7 mouse cellular contexts compared by ENCODE assay signal in the genomic region with DNA sequence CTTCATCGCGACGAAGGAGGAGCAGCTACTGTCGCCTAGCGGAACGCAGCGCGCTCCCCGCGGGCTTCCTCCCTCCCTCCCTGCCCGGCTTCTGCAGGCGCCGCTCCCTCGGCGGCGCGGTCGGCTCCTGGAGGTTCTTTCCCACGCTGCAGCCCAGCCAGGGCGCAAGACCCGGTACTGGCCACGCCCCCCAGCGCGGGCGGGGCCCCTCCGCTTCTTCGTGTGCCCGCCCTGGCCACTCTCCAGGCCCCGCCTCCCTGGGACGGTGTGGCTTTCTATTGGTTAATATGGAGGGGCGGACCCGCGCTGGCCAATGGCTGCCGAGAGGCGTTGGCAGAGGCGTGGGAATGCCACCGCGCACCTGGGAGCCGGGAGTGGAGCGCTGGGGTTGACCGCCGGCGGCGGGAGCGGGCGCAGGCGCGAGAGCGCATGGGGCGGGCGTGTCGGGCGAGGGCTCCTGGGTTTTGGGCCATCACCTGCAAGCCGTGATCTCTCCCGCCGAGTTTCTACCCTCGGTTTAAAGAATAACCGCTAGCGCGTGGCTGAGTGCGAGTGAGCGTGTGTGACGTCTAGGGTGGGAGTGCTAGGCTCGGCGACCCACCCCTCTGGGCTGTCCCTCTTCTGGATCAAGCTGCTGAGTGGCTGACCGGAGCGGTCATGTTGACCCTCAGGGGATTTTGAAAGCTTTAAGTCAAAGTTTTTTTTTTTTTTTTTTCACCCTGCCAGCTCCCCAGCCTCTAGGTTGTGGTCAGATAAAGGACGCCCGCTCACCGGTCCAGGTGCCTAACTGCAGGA. TPM values are rescaled to one million over a fixed set of nuclear protein-coding genes. Genes with fewer than 3 reads are reported as not detected.
DNase-seq lines count a peak whose midpoint lies in the region; ATAC-seq and TF ChIP-seq lines count a peak whose summit lies in the region.

Gene Hey2, minus strand, starts transcription at position 159 of the 795 bp plus-strand sequence.

- no peaks in the 10 kb centered on the region; the same call in 1 of the 2 replicates for H3K4me1 ChIP-seq in bone marrow, adult 2 months (ENCODE audit: control insufficient read depth, insufficient read depth, low read length)
- peaks cover 20% of the 10 kb centered on the region for H3K4me1 ChIP-seq in embryonic facial prominence, embryonic 14.5 days (ENCODE audit: control insufficient read depth, insufficient read depth, low read length)
- peaks cover 6% of the 10 kb centered on the region; the same call in 1 of the 2 replicates for H3K4me1 ChIP-seq in kidney, adult 2 months (ENCODE audit: control insufficient read depth, insufficient read depth, low read length)
- H3K4me1 ChIP-seq in limb, embryonic 11.5 days (ENCODE audit: control insufficient read depth, insufficient read depth, low read length) = peaks cover 6% of the 10 kb centered on the region
- H3K4me1 ChIP-seq in midbrain, embryonic 13.5 days (replicated peaks) = peaks cover 29% of the 10 kb centered on the region
- peaks cover 6% of the 10 kb centered on the region for H3K4me1 ChIP-seq in small intestine, adult 2 months (ENCODE audit: control insufficient read depth, insufficient read depth, insufficient read length, low read length)

- under 1% methylated on average over 70 of the region's 70 CpGs for WGBS in bone marrow, adult 2 months
- WGBS in embryonic facial prominence, embryonic 14.5 days = under 1% methylated on average over 56 of the region's 70 CpGs
- under 1% methylated on average over 70 of the region's 70 CpGs for WGBS in kidney, adult 2 months
- under 1% methylated on average over 69 of the region's 70 CpGs for WGBS in limb, embryonic 11.5 days
- WGBS in midbrain, embryonic 13.5 days = under 1% methylated on average over 69 of the region's 70 CpGs
- under 1% methylated on average over 69 of the region's 70 CpGs for WGBS in small intestine, adult 2 months

- peak; percentile 98 for DNase-seq in embryonic facial prominence, embryonic 14.5 days (ENCODE audit: low spot score)
- DNase-seq in heart, adult 18-20 months = peak; percentile 98 to 99
- DNase-seq in kidney, adult 2 months = peak; percentile 99
- peak; percentile 99 for DNase-seq in limb, embryonic 11.5 days (ENCODE audit: low spot score)

- H3K9ac ChIP-seq in embryonic facial prominence, embryonic 14.5 days (ENCODE audit: low read depth, low read length) = peak within 1 kb of the TSS; percentile 55
- H3K9ac ChIP-seq in limb, embryonic 11.5 days (ENCODE audit: low read length) = no peak within 1 kb of the TSS; the same call in 1 of the 2 replicates
- H3K9ac ChIP-seq in midbrain, embryonic 13.5 days (replicated peaks) = peak within 1 kb of the TSS; percentile 61

- peaks cover 56% of the 10 kb centered on the region for H3K27me3 ChIP-seq in embryonic facial prominence, embryonic 14.5 days (replicated peaks; ENCODE audit: control insufficient read depth, insufficient read depth, low read length)
- peaks cover 2% of the 10 kb centered on the region for H3K27me3 ChIP-seq in kidney, adult 2 months (replicated peaks; ENCODE audit: control insufficient read depth, insufficient read depth, low read length)
- peaks cover 12% of the 10 kb centered on the region for H3K27me3 ChIP-seq in limb, embryonic 11.5 days (ENCODE audit: control insufficient read depth, insufficient read depth, low read length)
- H3K27me3 ChIP-seq in midbrain, embryonic 13.5 days = peaks cover 70% of the 10 kb centered on the region
- peaks cover 35% of the 10 kb centered on the region for H3K27me3 ChIP-seq in small intestine, adult 2 months (ENCODE audit: control insufficient read depth, insufficient read depth, low read length)

- no peak for TF ChIP-seq CTCF in bone marrow, adult 2 months (IDR thresholded peaks at IDR 0.05; ENCODE audit: control insufficient read depth, insufficient read depth, low read length)
- TF ChIP-seq CTCF in kidney, adult 2 months (conservative IDR thresholded peaks at IDR 0.05; ENCODE audit: insufficient read depth, insufficient read length, low read depth, low read length) = no peak
- no peak for TF ChIP-seq CTCF in small intestine, adult 2 months (IDR thresholded peaks at IDR 0.05; ENCODE audit: extremely low read depth, insufficient read length, insufficient replicate concordance, low read depth, low read length)

- H3K4me3 ChIP-seq in bone marrow, adult 2 months (replicated peaks; ENCODE audit: control insufficient read depth, low read depth, low read length) = peak within 1 kb of the TSS; percentile 48
- peak within 1 kb of the TSS; percentile 51 for H3K4me3 ChIP-seq in embryonic facial prominence, embryonic 14.5 days (ENCODE audit: low read depth, low read length)
- H3K4me3 ChIP-seq in kidney, adult 2 months (ENCODE audit: insufficient read depth, low read depth, low read length) = peak within 1 kb of the TSS; percentile 85
- peak within 1 kb of the TSS; percentile 54 for H3K4me3 ChIP-seq in limb, embryonic 11.5 days (ENCODE audit: low read depth, low read length)
- peak within 1 kb of the TSS; percentile 52 for H3K4me3 ChIP-seq in midbrain, embryonic 13.5 days (replicated peaks)
- peak within 1 kb of the TSS; percentile 71 for H3K4me3 ChIP-seq in small intestine, adult 2 months (ENCODE audit: low read depth, low read length)

- peak; percentile 99 for ATAC-seq in embryonic facial prominence, embryonic 14.5 days (ENCODE audit: low read depth)
- peak; percentile 100 for ATAC-seq in limb, embryonic 11.5 days (ENCODE audit: insufficient number of reproducible peaks, low FRiP score, low TSS enrichment, low read depth)
- peak; percentile 99 for ATAC-seq in midbrain, embryonic 13.5 days

- peak within 1 kb of the TSS; percentile 90 for H3K4me2 ChIP-seq in embryonic facial prominence, embryonic 14.5 days (ENCODE audit: low read depth, low read length)
- H3K4me2 ChIP-seq in limb, embryonic 11.5 days (ENCODE audit: low read depth, severe bottlenecking) = peak within 1 kb of the TSS; percentile 89
- H3K4me2 ChIP-seq in midbrain, embryonic 13.5 days (replicated peaks) = peak within 1 kb of the TSS; percentile 85

- TF ChIP-seq POLR2A in bone marrow, adult 2 months (IDR thresholded peaks at IDR 0.05; ENCODE audit: borderline replicate concordance, control insufficient read depth, low read depth, low read length) = no peak
- peak; percentile 5 for TF ChIP-seq POLR2A in kidney, adult 2 months (IDR thresholded peaks at IDR 0.05; ENCODE audit: low read depth, low read length)
- TF ChIP-seq POLR2A in small intestine, adult 2 months (IDR thresholded peaks at IDR 0.05; ENCODE audit: low read depth, low read length) = no peak

- H3K27ac ChIP-seq in bone marrow, adult 2 months (ENCODE audit: control insufficient read depth, insufficient read depth, low read depth, low read length, poor library complexity) = no peak within 1 kb of the TSS
- H3K27ac ChIP-seq in embryonic facial prominence, embryonic 14.5 days (replicated peaks; ENCODE audit: low read depth, low read length) = peak within 1 kb of the TSS; percentile 46; the same call in 1 of the 2 replicates
- H3K27ac ChIP-seq in kidney, adult 2 months (ENCODE audit: insufficient read depth, low read depth, low read length) = peak within 1 kb of the TSS; percentile 18; the same call in 1 of the 2 replicates
- no peak within 1 kb of the TSS for H3K27ac ChIP-seq in limb, embryonic 11.5 days (replicated peaks; ENCODE audit: low read depth, low read length)
- no peak within 1 kb of the TSS for H3K27ac ChIP-seq in midbrain, embryonic 13.5 days
- H3K27ac ChIP-seq in small intestine, adult 2 months (ENCODE audit: insufficient read depth, low read depth, low read length) = no peak within 1 kb of the TSS

- no peaks in the 10 kb centered on the region for H3K36me3 ChIP-seq in embryonic facial prominence, embryonic 14.5 days (ENCODE audit: control insufficient read depth, insufficient read depth, low read length)
- no peaks in the 10 kb centered on the region for H3K36me3 ChIP-seq in kidney, adult 2 months (ENCODE audit: control insufficient read depth, insufficient read depth, low read length)
- no peaks in the 10 kb centered on the region for H3K36me3 ChIP-seq in limb, embryonic 11.5 days (ENCODE audit: control insufficient read depth, insufficient read depth, low read length)
- no peaks in the 10 kb centered on the region for H3K36me3 ChIP-seq in midbrain, embryonic 13.5 days
- no peaks in the 10 kb centered on the region for H3K36me3 ChIP-seq in small intestine, adult 2 months (ENCODE audit: control insufficient read depth, insufficient read depth, low read length)

- no peaks in the 10 kb centered on the region for H3K9me3 ChIP-seq in embryonic facial prominence, embryonic 14.5 days (ENCODE audit: control insufficient read depth, low read length)
- H3K9me3 ChIP-seq in limb, embryonic 11.5 days (ENCODE audit: control insufficient read depth, low read length) = no peaks in the 10 kb centered on the region
- no peaks in the 10 kb centered on the region for H3K9me3 ChIP-seq in midbrain, embryonic 13.5 days

RNA-seq across cellular contexts. Expression of gene Hey2, which starts in this region (rescaled TPM):
- 0.50 and 0.77 TPM in 2 replicates for polyA plus RNA-seq in bone marrow, adult 2 months (2011; ENCODE audit: insufficient read depth, insufficient read length, low replicate concordance, missing spikeins)
- 4.6 and 5.4 TPM in 2 replicates for polyA plus RNA-seq in embryonic facial prominence, embryonic 14.5 days (2014; fragmentation: Nextera tagmentation; extraction: Ambion mirVana)
- total RNA-seq in heart, adult 18-20 months (2021) = 1 to 10 TPM; 4.3 to 4.4 TPM
- polyA plus RNA-seq in kidney, adult 2 months (2012; rRNA removed) = 2.9 and 3.6 TPM in 2 replicates
- 1.1 and 1.8 TPM in 2 replicates for polyA plus RNA-seq in limb, embryonic 11.5 days (2014; fragmentation: Nextera tagmentation; extraction: Ambion mirVana)
- polyA plus RNA-seq in midbrain, embryonic 13.5 days (2015; fragmentation: Nextera tagmentation; extraction: Ambion mirVana) = 3.3 and 3.6 TPM in 2 replicates
- 1.5 and 1.6 TPM in 2 replicates for polyA plus RNA-seq in small intestine, adult 2 months (2012; rRNA removed)

Comparison
In these comparisons a context has a peak if more than half of its experiments do, and no peak if none do; other contexts are left out.
1. H3K27ac ChIP-seq: peak in embryonic facial prominence, embryonic 14.5 days (single experiment) and kidney, adult 2 months (single experiment); none in bone marrow, adult 2 months (single experiment), limb, embryonic 11.5 days (single experiment), midbrain, embryonic 13.5 days (single experiment) and small intestine, adult 2 months (single experiment).
2. Peak in every context shown above with its lines, with median percentiles within 50 percentile points of each other: H3K4me3 ChIP-seq, ATAC-seq, DNase-seq and H3K4me2 ChIP-seq.